Mouse (Mus musculus) left cerebral cortex, postnatal 14 days (tissue): ENCODE results near the gene Agmat. TPM values are rescaled to one million over a fixed set of nuclear protein-coding genes. Genes with fewer than 3 reads are reported as not detected.
A peak's percentile ranks its signal among the peaks of the same experiment; 100 is the strongest.

ENCODE experiments used
- DNase-seq, 2 experiments: peaks; one replicate each; pipeline ENCODE4 v3.0.0; 2021 to 2022; ENCODE audit warnings: low spot score in 2 of 2, mixed read lengths in 1 of 2
- intact Hi-C: fragments of 180-260 bp; cut with DNase I; formaldehyde crosslinking; loops from one replicate; pipeline ENCODE4 v1.15.1; 2025
- total RNA-seq, 2 experiments: library from RNA; stranded (reverse); gene quantifications; 2 replicates each; pipeline ENCODE4 v1.2.3; 2021

Agmat gene
- total RNA-seq, 2 experiments from 2014 or later: 0.40 TPM; not detected in 1

GRCm38 (mm10) chr4:141731766-141732165 is 14.7 kb upstream of the Agmat start:
- intact Hi-C loops: no loop called here
- no peak for DNase-seq

- intact Hi-C loops: no loop called here
- DNase-seq: peak; percentile 96
Observed at GRCm38 (mm10) chr4:141734446-141735205, 11.8 kb upstream of the Agmat start.

DNA sequence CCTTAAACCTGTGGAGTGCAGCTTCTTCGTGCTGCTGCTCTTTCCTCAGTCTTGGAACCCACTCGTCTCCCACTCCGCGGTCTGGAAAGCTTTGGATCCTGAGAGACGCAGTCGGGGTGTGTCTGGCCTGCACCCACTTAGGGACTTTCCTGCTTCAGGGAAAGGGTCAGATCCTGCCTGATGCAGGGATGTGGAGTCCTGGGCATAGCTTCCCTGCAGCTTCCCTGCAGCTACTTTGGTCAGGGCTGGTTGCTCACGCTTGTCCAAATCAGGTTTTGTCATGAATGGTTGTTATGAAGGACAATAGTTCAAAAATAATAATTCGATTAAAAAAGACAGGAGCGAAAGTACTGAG is 11.3 kb upstream of the Agmat start:
- DNase-seq: no peak
- intact Hi-C loops: no loop called here

- intact Hi-C loops: no loop called here
- DNase-seq: no peak
Observed at GRCm38 (mm10) chr4:141736856-141737255, 9.6 kb upstream of the Agmat start.

- DNase-seq: no peak
- intact Hi-C loops: no loop called here
Observed at GRCm38 (mm10) chr4:141738015-141738414, 8.5 kb upstream of the Agmat start.

GRCm38 (mm10) chr4:141741856-141742255 is 4.6 kb upstream of the Agmat start:
- no peak for DNase-seq
- intact Hi-C loops: no loop called here

DNA sequence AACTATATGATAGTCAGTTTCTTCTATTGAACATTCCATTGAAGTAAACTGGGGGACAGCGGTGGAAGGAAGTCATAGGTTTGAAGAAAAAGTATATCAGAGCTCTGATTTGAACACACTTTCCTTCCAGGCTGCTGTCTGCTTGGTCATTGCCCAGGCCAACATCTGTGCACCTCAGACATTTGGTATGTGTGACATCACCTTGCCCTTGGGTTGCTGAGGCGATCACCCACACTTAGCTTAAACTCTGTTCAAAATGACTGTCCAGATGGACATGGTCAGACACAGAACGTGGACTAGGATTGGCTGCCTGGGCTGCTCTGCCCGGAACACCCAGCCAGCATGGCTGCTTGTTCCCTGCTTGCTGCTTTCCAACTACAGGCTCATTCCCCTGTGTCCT is 4.1 kb upstream of the Agmat start:
- intact Hi-C loops: no loop called here
- DNase-seq: no peak

GRCm38 (mm10) chr4:141749557-141749956 is 3.1 kb downstream of the Agmat start:
- no peak for DNase-seq
- intact Hi-C loops: no loop called here

- intact Hi-C loops: no loop called here
Observed at GRCm38 (mm10) chr4:141750826-141751225, 4.4 kb downstream of the Agmat start.

GRCm38 (mm10) chr4:141751419-141752075 is 5.1 kb downstream of the Agmat start:
- no peak for DNase-seq
- intact Hi-C loops: no loop called here

More at GRCm38 (mm10) chr4:141750826-141751225, 4.4 kb downstream of the Agmat start:
- no peak for DNase-seq

GRCm38 (mm10) chr4:141752076-141752421 is 5.6 kb downstream of the Agmat start:
- no peak for DNase-seq
- intact Hi-C loops: no loop called here

DNA sequence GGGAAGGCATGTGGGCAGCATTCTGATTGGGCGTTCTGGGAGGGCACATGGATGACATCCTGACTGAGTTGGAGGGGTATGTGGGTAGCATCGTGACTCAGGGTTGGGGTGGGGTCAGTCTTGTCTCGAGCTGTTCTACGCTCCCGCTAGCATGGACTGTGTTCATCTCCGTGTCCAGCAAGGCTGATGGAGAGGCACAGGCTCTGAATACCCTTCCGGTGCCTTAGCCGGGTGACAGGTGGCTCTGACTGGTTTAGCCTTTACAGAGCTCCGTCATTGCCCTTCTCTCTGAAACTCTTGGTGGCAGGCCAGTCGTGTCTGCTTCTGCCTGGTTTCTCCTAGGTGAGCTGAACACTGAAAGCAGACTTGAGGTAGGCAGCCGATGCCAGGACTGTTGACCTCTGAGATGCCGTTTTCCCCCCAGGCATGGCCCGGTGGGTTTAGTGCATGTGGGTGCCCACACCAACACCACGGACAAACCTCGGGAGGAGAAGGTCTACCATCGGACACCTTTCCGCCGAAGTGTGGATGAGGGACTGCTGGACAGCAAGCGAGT is 9.0 kb downstream of the Agmat start:
- intact Hi-C loops: no loop called here
- DNase-seq: no peak

GRCm38 (mm10) chr4:141757124-141757523 is 10.7 kb downstream of the Agmat start:
- intact Hi-C loops: no loop called here
- no peak for DNase-seq

- no peak for DNase-seq
- intact Hi-C loops: no loop called here
Observed at GRCm38 (mm10) chr4:141758874-141759542, 12.5 kb downstream of the Agmat start.

DNA sequence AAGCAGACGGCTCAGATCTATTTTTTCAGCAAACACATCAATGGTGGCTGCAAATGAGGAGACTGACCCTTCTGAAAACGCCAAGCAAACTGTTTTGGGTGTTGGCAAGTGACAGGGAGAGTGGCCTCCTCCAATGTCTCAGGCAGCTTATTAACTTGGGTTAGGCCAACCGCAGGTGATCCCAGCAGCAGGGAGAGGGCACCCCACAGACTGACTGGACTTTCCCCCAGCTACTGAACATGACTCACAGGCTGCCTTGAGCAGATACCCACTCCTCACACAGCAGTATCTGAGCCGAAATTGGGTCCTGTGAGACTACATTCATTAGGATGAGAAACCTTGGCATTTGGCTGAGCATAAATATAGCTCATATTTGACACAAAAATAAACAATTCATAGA is 14.5 kb downstream of the Agmat start:
- no peak for DNase-seq
- intact Hi-C loops: no loop called here

GRCm38 (mm10) chr4:141762102-141762598 is 15.7 kb downstream of the Agmat start:
- intact Hi-C loops: no loop called here
- DNase-seq: no peak

DNA sequence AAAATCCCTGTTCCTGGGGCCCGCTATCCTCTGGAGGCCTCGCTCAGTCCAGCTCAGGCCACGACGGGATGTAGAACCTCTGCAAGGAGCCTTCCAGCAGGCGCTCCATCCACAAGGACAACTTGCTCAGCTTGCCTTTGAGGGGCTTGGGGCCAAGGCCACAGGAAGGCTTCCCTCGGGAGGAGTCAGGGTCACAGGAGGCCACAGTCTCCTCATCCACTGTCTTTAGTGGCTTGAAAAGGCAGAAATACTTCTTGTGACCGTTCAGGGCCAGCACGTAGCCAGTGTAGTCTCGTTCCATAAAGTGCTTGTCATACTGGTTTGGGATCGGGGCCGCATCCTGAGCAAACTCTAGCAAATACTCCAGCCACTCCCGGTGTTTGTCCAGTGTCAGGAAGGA is 17.0 kb downstream of the Agmat start:
- no peak for DNase-seq
- intact Hi-C loops: no loop called here

GRCm38 (mm10) chr4:141765008-141765407 is 18.5 kb downstream of the Agmat start:
- no peak for DNase-seq
- intact Hi-C loops: loop anchor here (5.0 kb wide), 1 partner anchor 43 kb away; the partner anchor contains the start of gene Ddi2

DNA sequence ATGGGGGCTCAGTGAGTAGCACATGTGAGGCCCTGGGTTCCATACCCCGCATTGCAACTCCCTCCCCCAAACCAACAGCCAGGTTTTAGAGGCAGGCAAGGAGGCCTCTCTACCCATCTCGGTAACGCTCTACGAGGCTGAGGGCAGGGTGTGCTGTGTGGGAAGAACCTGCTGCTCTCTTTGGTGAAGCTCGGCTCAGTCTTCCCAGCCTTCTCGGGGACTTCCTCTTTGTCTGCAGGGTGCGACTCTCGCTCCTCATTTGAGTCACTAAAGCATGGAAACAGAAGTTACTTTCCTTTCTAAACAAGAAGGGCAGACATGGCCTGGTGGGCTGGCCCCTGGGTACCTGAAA is 19.8 kb downstream of the Agmat start:
- intact Hi-C loops: loop anchor here (5.0 kb wide), 1 partner anchor 44 kb away; the partner anchor contains the start of gene Ddi2
- DNase-seq: no peak

GRCm38 (mm10) chr4:141766668-141767352 is 20.3 kb downstream of the Agmat start:
- no peak for DNase-seq
- intact Hi-C loops: loop anchor here (5.0 kb wide), 1 partner anchor 45 kb away; the partner anchor contains the start of gene Ddi2
